Mouse (Mus musculus): ENCODE measurements at regions not wholly inside any gene's neighbourhood (a gene's known extent, or its start where the extent isn't known, plus 50 kb on each side); places are given as distances from the start of the nearest gene placed in this dataset.

DNA sequence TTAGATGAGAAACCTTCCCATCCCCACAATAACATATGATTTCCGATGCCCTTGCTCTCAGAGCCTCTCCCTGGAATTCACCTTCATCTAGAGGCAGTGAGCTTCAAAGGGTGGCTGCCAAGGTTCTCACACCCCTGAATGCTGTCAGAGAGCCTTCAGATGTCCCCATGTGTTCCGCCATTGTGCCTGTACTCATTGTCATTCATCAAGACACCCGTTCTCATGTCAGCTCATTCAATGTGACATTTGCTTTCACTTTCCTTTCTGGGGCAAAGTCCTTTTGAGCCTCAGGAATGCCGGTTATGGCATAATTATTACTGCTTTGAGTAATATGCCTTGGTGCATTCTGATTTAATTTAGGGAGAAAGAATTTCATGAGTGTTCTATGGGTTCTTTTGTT, 99.1 kb upstream of the Kbtbd8 start:
- TF ChIP-seq CTCF (IDR thresholded peaks at IDR 0.05; ENCODE audit: extremely low read depth, insufficient read depth, low read length) = no peak
- TF ChIP-seq POLR2A (IDR thresholded peaks at IDR 0.05; ENCODE audit: extremely low read depth, insufficient read depth, low read length) = no peak

All from cortical plate, adult 2 months (tissue).